Mouse (Mus musculus): Measurements from ENCODE around the gene 4930451I11Rik. TPM values are rescaled to one million over a fixed set of nuclear protein-coding genes. Genes with fewer than 3 reads are reported as not detected.

The 4930451I11Rik gene
- polyA plus RNA-seq, 1 experiment from 2014 or later, result not detected

GRCm38 (mm10) chr7:126791851-126792720, 39.4 kb downstream of the 4930451I11Rik start, which contains the start of gene Ppp4c:
Ppp4c (minus strand) TSS chr7:126792496.
- Histone ChIP-seq H3K36me3 (peaks cover 66% of the 10 kb centered on the region), H3K9ac (peak within 1 kb of the TSS; percentile 94), H3K27me3 (replicated peaks) (no peaks in the 10 kb centered on the region), H3K4me3 (peak within 1 kb of the TSS; percentile 85), H3K27ac (ENCODE audit: poor library complexity, severe bottlenecking) (peak within 1 kb of the TSS; percentile 92), H3K4me1 (replicated peaks) (peaks cover 47% of the 10 kb centered on the region), H3K4me2 (peak within 1 kb of the TSS; percentile 76), H3K9me3 (replicated peaks) (no peaks in the 10 kb centered on the region)
- ATAC-seq (ENCODE audit: insufficient number of reproducible peaks, low FRiP score), result peak; percentile 93
- under 1% methylated on average over 72 of the region's 83 CpGs for WGBS

GRCm38 (mm10) chr7:126789141-126789540, 42.3 kb downstream of the 4930451I11Rik start:
- Histone ChIP-seq H3K27ac (ENCODE audit: poor library complexity, severe bottlenecking) (no peak overlapping the region), H3K9ac (no peak overlapping the region), H3K9me3 (replicated peaks) (no peaks in the 10 kb centered on the region), H3K4me2 (no peak overlapping the region), H3K4me3 (no peak overlapping the region), H3K4me1 (replicated peaks) (peaks cover 22% of the 10 kb centered on the region), H3K36me3 (peaks cover 66% of the 10 kb centered on the region), H3K27me3 (replicated peaks) (no peaks in the 10 kb centered on the region)
- ATAC-seq (ENCODE audit: insufficient number of reproducible peaks, low FRiP score), result no peak
- 85% methylated on average over 4 of the region's 4 CpGs for WGBS

- WGBS, result 89% methylated on average over 14 of the region's 14 CpGs
- H3K4me3 ChIP-seq, result no peak overlapping the region
- no peak overlapping the region for H3K27ac ChIP-seq (ENCODE audit: poor library complexity, severe bottlenecking)
- no peak overlapping the region for H3K9ac ChIP-seq
- H3K9me3 ChIP-seq (replicated peaks), result no peaks in the 10 kb centered on the region
- H3K27me3 ChIP-seq (replicated peaks), result no peaks in the 10 kb centered on the region
- H3K4me1 ChIP-seq (replicated peaks), result peaks cover 18% of the 10 kb centered on the region
- H3K36me3 ChIP-seq, result peaks cover 67% of the 10 kb centered on the region
- no peak overlapping the region for H3K4me2 ChIP-seq
- no peak for ATAC-seq (ENCODE audit: insufficient number of reproducible peaks, low FRiP score)
Measured at GRCm38 (mm10) chr7:126786142-126786541, 45.3 kb downstream of the 4930451I11Rik start.

GRCm38 (mm10) chr7:126785056-126785455, 46.4 kb downstream of the 4930451I11Rik start:
- Histone ChIP-seq H3K9ac (no peak overlapping the region), H3K9me3 (replicated peaks) (no peaks in the 10 kb centered on the region), H3K4me3 (no peak overlapping the region), H3K4me2 (no peak overlapping the region), H3K27ac (ENCODE audit: poor library complexity, severe bottlenecking) (no peak overlapping the region), H3K4me1 (replicated peaks) (peaks cover 18% of the 10 kb centered on the region), H3K36me3 (peaks cover 63% of the 10 kb centered on the region), H3K27me3 (replicated peaks) (no peaks in the 10 kb centered on the region)
- 54% methylated on average over 4 of the region's 4 CpGs for WGBS
- ATAC-seq (ENCODE audit: insufficient number of reproducible peaks, low FRiP score), result no peak

- Histone ChIP-seq H3K9ac (no peak overlapping the region), H3K9me3 (replicated peaks) (no peaks in the 10 kb centered on the region), H3K4me1 (replicated peaks) (peaks cover 23% of the 10 kb centered on the region), H3K4me3 (no peak overlapping the region), H3K27ac (ENCODE audit: poor library complexity, severe bottlenecking) (no peak overlapping the region), H3K36me3 (peaks cover 57% of the 10 kb centered on the region), H3K27me3 (replicated peaks) (no peaks in the 10 kb centered on the region), H3K4me2 (no peak overlapping the region)
- ATAC-seq (ENCODE audit: insufficient number of reproducible peaks, low FRiP score), result no peak
- 86% methylated on average over 7 of the region's 7 CpGs for WGBS
Measured at GRCm38 (mm10) chr7:126784469-126784868, 47.0 kb downstream of the 4930451I11Rik start.

GRCm38 (mm10) chr7:126782693-126783092, 48.7 kb downstream of the 4930451I11Rik start:
- H3K4me3 ChIP-seq, result no peak overlapping the region
- no peaks in the 10 kb centered on the region for H3K27me3 ChIP-seq (replicated peaks)
- H3K27ac ChIP-seq (ENCODE audit: poor library complexity, severe bottlenecking), result no peak overlapping the region
- peak overlapping the region; percentile 7; the same call in 1 of the 2 replicates for H3K9ac ChIP-seq
- H3K4me2 ChIP-seq, result no peak overlapping the region
- 80% methylated on average over 13 of the region's 13 CpGs for WGBS
- H3K9me3 ChIP-seq (replicated peaks), result no peaks in the 10 kb centered on the region
- peaks cover 28% of the 10 kb centered on the region for H3K4me1 ChIP-seq (replicated peaks)
- ATAC-seq (ENCODE audit: insufficient number of reproducible peaks, low FRiP score), result no peak
- H3K36me3 ChIP-seq, result peaks cover 52% of the 10 kb centered on the region

GRCm38 (mm10) chr7:126781661-126782370, 49.6 kb downstream of the 4930451I11Rik start:
- H3K36me3 ChIP-seq, result peaks cover 44% of the 10 kb centered on the region
- 0 out of 2 replicates have a peak overlapping the region, but pooled peaks have one; percentile 70 for H3K9ac ChIP-seq
- no peaks in the 10 kb centered on the region for H3K27me3 ChIP-seq (replicated peaks)
- H3K4me1 ChIP-seq (replicated peaks), result peaks cover 34% of the 10 kb centered on the region
- peak overlapping the region; percentile 46; the same call in 1 of the 2 replicates for H3K4me3 ChIP-seq
- H3K9me3 ChIP-seq (replicated peaks), result no peaks in the 10 kb centered on the region
- peak overlapping the region; percentile 91 for H3K4me2 ChIP-seq
- 37% methylated on average over 11 of the region's 11 CpGs for WGBS
- ATAC-seq (ENCODE audit: insufficient number of reproducible peaks, low FRiP score), result no peak
- no peak overlapping the region for H3K27ac ChIP-seq (ENCODE audit: poor library complexity, severe bottlenecking)

- WGBS, result 8% methylated on average over 22 of the region's 22 CpGs
- H3K27me3 ChIP-seq (replicated peaks), result no peaks in the 10 kb centered on the region
- H3K27ac ChIP-seq (ENCODE audit: poor library complexity, severe bottlenecking), result no peak within 1 kb of the TSS
- peak within 1 kb of the TSS; percentile 70 for H3K9ac ChIP-seq
- H3K4me1 ChIP-seq (replicated peaks), result peaks cover 37% of the 10 kb centered on the region
- ATAC-seq (ENCODE audit: insufficient number of reproducible peaks, low FRiP score), result no peak
- H3K9me3 ChIP-seq (replicated peaks), result no peaks in the 10 kb centered on the region
- peaks cover 36% of the 10 kb centered on the region for H3K36me3 ChIP-seq
- H3K4me3 ChIP-seq, result peak within 1 kb of the TSS; percentile 46
- H3K4me2 ChIP-seq, result peak within 1 kb of the TSS; percentile 91
Measured at GRCm38 (mm10) chr7:126780971-126781635, 50.3 kb downstream of the 4930451I11Rik start, which contains the start of gene Tbx6. Tbx6 (plus strand) TSS chr7:126781483.

Other genes starting within 250 kb of the 4930451I11Rik start
- 0.27 and 0.40 TPM in 2 replicates for gene Apobr, start 246.7 kb downstream of the 4930451I11Rik start, polyA plus RNA-seq (2016; fragmentation: Nextera tagmentation; extraction: Ambion mirVana)
- gene Cln3, start 245.8 kb downstream of the 4930451I11Rik start, polyA plus RNA-seq (2016; fragmentation: Nextera tagmentation; extraction: Ambion mirVana), result 20.0 and 24.5 TPM in 2 replicates
- gene Il27, start 236.7 kb downstream of the 4930451I11Rik start, polyA plus RNA-seq (2016; fragmentation: Nextera tagmentation; extraction: Ambion mirVana), result not detected in 2 replicates
- 3.1 and 3.6 TPM in 2 replicates for gene Nupr1, start 200.8 kb downstream of the 4930451I11Rik start, polyA plus RNA-seq (2016; fragmentation: Nextera tagmentation; extraction: Ambion mirVana)
- gene Sgf29, start 182.3 kb downstream of the 4930451I11Rik start, polyA plus RNA-seq (2016; fragmentation: Nextera tagmentation; extraction: Ambion mirVana), result 26.9 and 27.2 TPM in 2 replicates
- 3.7 TPM in 2 replicates for gene Sult1a1, start 155.2 kb downstream of the 4930451I11Rik start, polyA plus RNA-seq (2016; fragmentation: Nextera tagmentation; extraction: Ambion mirVana)
- 102 and 120 TPM in 2 replicates for gene Bola2, start 136.2 kb downstream of the 4930451I11Rik start, polyA plus RNA-seq (2016; fragmentation: Nextera tagmentation; extraction: Ambion mirVana)
- gene Slx1b, start 135.9 kb downstream of the 4930451I11Rik start, polyA plus RNA-seq (2016; fragmentation: Nextera tagmentation; extraction: Ambion mirVana), result 6.9 and 7.5 TPM in 2 replicates
- gene Coro1a, start 123.9 kb downstream of the 4930451I11Rik start, polyA plus RNA-seq (2016; fragmentation: Nextera tagmentation; extraction: Ambion mirVana), result 9.2 and 9.8 TPM in 2 replicates
- 57.8 and 58.7 TPM in 2 replicates for gene Mapk3, start 72.0 kb downstream of the 4930451I11Rik start, polyA plus RNA-seq (2016; fragmentation: Nextera tagmentation; extraction: Ambion mirVana)
- 0.87 and 1.8 TPM in 2 replicates for gene Gdpd3, start 65.3 kb downstream of the 4930451I11Rik start, polyA plus RNA-seq (2016; fragmentation: Nextera tagmentation; extraction: Ambion mirVana)
- 74.8 and 78.7 TPM in 2 replicates for gene Ypel3, start 54.7 kb downstream of the 4930451I11Rik start, polyA plus RNA-seq (2016; fragmentation: Nextera tagmentation; extraction: Ambion mirVana)
- 0.27 and 0.33 TPM in 2 replicates for gene Tbx6, start 50.2 kb downstream of the 4930451I11Rik start, polyA plus RNA-seq (2016; fragmentation: Nextera tagmentation; extraction: Ambion mirVana)
- 181 and 192 TPM in 2 replicates for gene Ppp4c, start 39.1 kb downstream of the 4930451I11Rik start, polyA plus RNA-seq (2016; fragmentation: Nextera tagmentation; extraction: Ambion mirVana)
- gene Fam57b, start 34.0 kb downstream of the 4930451I11Rik start, polyA plus RNA-seq (2016; fragmentation: Nextera tagmentation; extraction: Ambion mirVana), result 0.17 and 0.45 TPM in 2 replicates
- gene Doc2a, start 15.8 kb upstream of the 4930451I11Rik start, polyA plus RNA-seq (2016; fragmentation: Nextera tagmentation; extraction: Ambion mirVana), result not detected in 2 replicates
- gene Hirip3, start 30.3 kb upstream of the 4930451I11Rik start, polyA plus RNA-seq (2016; fragmentation: Nextera tagmentation; extraction: Ambion mirVana), result 18.0 and 22.5 TPM in 2 replicates
- 62.9 and 66.8 TPM in 2 replicates for gene Ino80e, start 30.7 kb upstream of the 4930451I11Rik start, polyA plus RNA-seq (2016; fragmentation: Nextera tagmentation; extraction: Ambion mirVana)
- 40.8 and 42.5 TPM in 2 replicates for gene Taok2, start 53.1 kb upstream of the 4930451I11Rik start, polyA plus RNA-seq (2016; fragmentation: Nextera tagmentation; extraction: Ambion mirVana)
- gene Tmem219, start 91.3 kb upstream of the 4930451I11Rik start, polyA plus RNA-seq (2016; fragmentation: Nextera tagmentation; extraction: Ambion mirVana), result 17.6 and 19.9 TPM in 2 replicates
- gene Kctd13, start 97.2 kb upstream of the 4930451I11Rik start, polyA plus RNA-seq (2016; fragmentation: Nextera tagmentation; extraction: Ambion mirVana), result 16.1 and 17.3 TPM in 2 replicates
- not detected in 2 replicates for gene Asphd1, start 117.9 kb upstream of the 4930451I11Rik start, polyA plus RNA-seq (2016; fragmentation: Nextera tagmentation; extraction: Ambion mirVana)
- gene Sez6l2, start 118.9 kb upstream of the 4930451I11Rik start, polyA plus RNA-seq (2016; fragmentation: Nextera tagmentation; extraction: Ambion mirVana), result 0.11 TPM in 1 of 2 replicates, not detected in the other
- gene Cdipt, start 144.3 kb upstream of the 4930451I11Rik start, polyA plus RNA-seq (2016; fragmentation: Nextera tagmentation; extraction: Ambion mirVana), result 70.2 and 75.5 TPM in 2 replicates
- gene Cdiptos, start 144.5 kb upstream of the 4930451I11Rik start, polyA plus RNA-seq (2016; fragmentation: Nextera tagmentation; extraction: Ambion mirVana), result 0.70 and 1.3 TPM in 2 replicates
- 12.0 TPM in 2 replicates for gene Mvp, start 183.0 kb upstream of the 4930451I11Rik start, polyA plus RNA-seq (2016; fragmentation: Nextera tagmentation; extraction: Ambion mirVana)
- gene Pagr1b, start 184.8 kb upstream of the 4930451I11Rik start, polyA plus RNA-seq (2016; fragmentation: Nextera tagmentation; extraction: Ambion mirVana), result not detected in 2 replicates
- 19.3 and 31.4 TPM in 2 replicates for gene Pagr1a, start 185.7 kb upstream of the 4930451I11Rik start, polyA plus RNA-seq (2016; fragmentation: Nextera tagmentation; extraction: Ambion mirVana)
- gene Gm42742, start 189.5 kb upstream of the 4930451I11Rik start, polyA plus RNA-seq (2016; fragmentation: Nextera tagmentation; extraction: Ambion mirVana), result 50.8 and 60.9 TPM in 2 replicates
- 1.9 and 3.3 TPM in 2 replicates for gene Prrt2, start 189.6 kb upstream of the 4930451I11Rik start, polyA plus RNA-seq (2016; fragmentation: Nextera tagmentation; extraction: Ambion mirVana)
- gene Maz, start 195.4 kb upstream of the 4930451I11Rik start, polyA plus RNA-seq (2016; fragmentation: Nextera tagmentation; extraction: Ambion mirVana), result 59.8 and 60.4 TPM in 2 replicates
- gene Kif22, start 210.8 kb upstream of the 4930451I11Rik start, polyA plus RNA-seq (2016; fragmentation: Nextera tagmentation; extraction: Ambion mirVana), result 80.9 and 85.5 TPM in 2 replicates

Data from heart, embryonic 12.5 days (tissue).